Mouse (Mus musculus): Measurements from ENCODE around the gene Tnfrsf19. TPM values are rescaled to one million over a fixed set of nuclear protein-coding genes. Genes with fewer than 3 reads are reported as not detected.

Tnfrsf19 gene
- polyA plus RNA-seq, 1 experiment from 2014 or later: 16.7 TPM

DNA sequence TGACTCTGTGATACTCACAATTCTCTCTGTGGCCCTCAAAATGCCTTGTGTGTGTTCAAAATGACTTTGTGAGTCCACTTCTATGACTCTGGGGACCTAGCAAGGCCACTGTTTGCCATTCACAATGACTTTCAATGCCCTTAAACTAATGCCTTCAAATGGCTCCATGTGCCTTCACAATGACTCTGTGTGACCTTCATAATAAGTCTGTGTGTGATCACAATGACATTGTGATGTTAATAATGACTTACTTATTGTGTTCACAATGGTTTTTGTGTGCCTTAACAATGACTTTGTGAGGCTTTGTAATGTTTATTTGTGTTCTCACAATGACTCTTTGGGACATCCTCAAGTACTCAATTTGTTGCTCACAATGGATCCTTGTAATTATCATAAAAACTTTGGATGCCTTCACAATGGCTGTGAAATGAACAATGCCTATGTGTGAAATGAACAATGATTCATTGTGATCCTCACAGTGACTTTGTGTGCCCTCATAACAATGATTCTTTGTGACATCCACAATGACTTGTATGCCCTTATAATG is 88.6 kb downstream of the Tnfrsf19 start:
- Histone ChIP-seq H3K36me3 (no peaks in the 10 kb centered on the region), H3K4me1 (replicated peaks) (no peaks in the 10 kb centered on the region), H3K9ac (no peak overlapping the region), H3K9me3 (replicated peaks) (no peaks in the 10 kb centered on the region), H3K27ac (no peak overlapping the region), H3K27me3 (no peaks in the 10 kb centered on the region), H3K4me2 (no peak overlapping the region), H3K4me3 (no peak overlapping the region)
- ATAC-seq (replicated peaks; ENCODE audit: insufficient number of reproducible peaks, insufficient read depth, low FRiP score, low read depth): no peak

DNA sequence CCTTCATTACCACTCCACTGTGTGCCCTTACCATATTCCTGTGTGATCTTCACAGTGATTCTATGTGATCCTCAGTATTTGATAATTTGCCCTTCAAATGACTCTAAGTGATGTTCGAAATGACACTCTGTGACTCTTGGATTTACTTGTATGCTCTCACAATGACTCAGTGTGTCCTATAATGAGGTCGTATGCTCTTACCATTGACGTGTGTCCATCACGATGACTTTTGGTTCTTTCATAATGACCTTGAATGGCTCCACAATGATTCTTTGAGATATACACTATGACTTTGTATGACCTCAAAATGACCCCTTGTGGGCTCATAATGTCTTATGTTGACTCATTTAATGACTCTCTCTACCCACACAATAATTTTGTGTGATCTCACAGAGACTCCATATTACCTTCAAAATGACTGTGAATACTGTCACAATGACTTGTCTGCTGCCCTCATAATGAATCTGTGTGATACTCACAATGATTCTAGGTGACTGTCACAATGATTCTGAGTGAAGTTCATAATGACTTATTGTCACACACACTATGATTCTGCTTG is 108.7 kb downstream of the Tnfrsf19 start:
- H3K36me3 ChIP-seq: no peaks in the 10 kb centered on the region
- 92% methylated on average over 4 of the region's 4 CpGs for WGBS
- H3K27ac ChIP-seq: no peak overlapping the region
- no peaks in the 10 kb centered on the region for H3K27me3 ChIP-seq
- H3K4me2 ChIP-seq: no peak overlapping the region
- no peak overlapping the region for H3K9ac ChIP-seq
- no peaks in the 10 kb centered on the region for H3K4me1 ChIP-seq (replicated peaks)
- H3K4me3 ChIP-seq: no peak overlapping the region
- no peak for ATAC-seq (replicated peaks; ENCODE audit: insufficient number of reproducible peaks, insufficient read depth, low FRiP score, low read depth)
- H3K9me3 ChIP-seq (replicated peaks): no peaks in the 10 kb centered on the region

DNA sequence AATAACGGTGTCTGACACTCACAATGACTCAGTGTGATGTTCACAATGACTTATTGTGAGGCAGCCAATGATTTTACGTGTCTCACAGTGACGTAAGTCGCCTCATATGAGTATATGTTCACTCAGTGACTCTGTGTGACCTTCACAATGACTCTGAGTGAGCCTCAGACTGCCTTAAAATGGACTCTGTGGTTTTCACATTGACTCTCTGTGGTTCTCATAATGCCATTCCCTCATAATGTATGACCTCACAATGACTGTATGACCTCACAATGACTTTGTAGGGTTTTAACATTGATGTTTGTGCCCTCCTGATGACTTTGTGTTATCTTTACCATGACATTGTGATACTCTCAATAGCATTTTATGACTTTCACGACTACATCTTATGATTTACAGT is 110.6 kb downstream of the Tnfrsf19 start:
- H3K9me3 ChIP-seq (replicated peaks): no peaks in the 10 kb centered on the region
- 73% methylated on average over 5 of the region's 5 CpGs for WGBS
- no peak for ATAC-seq (replicated peaks; ENCODE audit: insufficient number of reproducible peaks, insufficient read depth, low FRiP score, low read depth)
- no peak overlapping the region for H3K9ac ChIP-seq
- no peaks in the 10 kb centered on the region for H3K36me3 ChIP-seq
- no peaks in the 10 kb centered on the region for H3K4me1 ChIP-seq (replicated peaks)
- H3K27me3 ChIP-seq: no peaks in the 10 kb centered on the region
- no peak overlapping the region for H3K4me3 ChIP-seq
- no peak overlapping the region for H3K4me2 ChIP-seq
- no peak overlapping the region for H3K27ac ChIP-seq

GRCm38 (mm10) chr14:60926011-60926410 is 120.3 kb downstream of the Tnfrsf19 start:
- no peak overlapping the region for H3K4me2 ChIP-seq
- no peaks in the 10 kb centered on the region for H3K36me3 ChIP-seq
- no peaks in the 10 kb centered on the region for H3K9me3 ChIP-seq (replicated peaks)
- no peaks in the 10 kb centered on the region for H3K4me1 ChIP-seq (replicated peaks)
- H3K27ac ChIP-seq: no peak overlapping the region
- 85% methylated on average over 1 of the region's 1 CpGs for whole genome bisulfite sequencing
- no peak for ATAC-seq (replicated peaks; ENCODE audit: insufficient number of reproducible peaks, insufficient read depth, low FRiP score, low read depth)
- no peaks in the 10 kb centered on the region for H3K27me3 ChIP-seq
- no peak overlapping the region for H3K4me3 ChIP-seq
- H3K9ac ChIP-seq: no peak overlapping the region

DNA sequence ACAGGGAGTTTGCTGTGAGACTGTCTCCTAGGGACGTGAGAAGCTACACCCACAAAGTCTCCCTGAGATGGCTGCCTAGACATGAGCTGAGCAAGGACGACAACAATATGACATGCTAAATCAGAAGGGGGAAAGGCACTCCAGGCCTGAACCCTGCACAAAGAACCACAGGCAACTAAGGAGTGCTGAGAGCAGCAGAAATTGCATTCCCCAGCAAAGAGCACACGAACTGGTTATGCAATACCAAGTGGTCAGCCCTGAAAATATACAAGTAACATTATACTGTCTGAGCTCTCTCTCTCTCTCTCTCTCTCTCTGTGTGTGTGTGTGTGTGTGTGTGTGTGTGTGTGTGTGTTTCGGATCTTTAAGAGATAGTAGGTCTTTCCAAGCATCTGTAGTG is 129.6 kb downstream of the Tnfrsf19 start:
- no peak overlapping the region for H3K27ac ChIP-seq
- H3K27me3 ChIP-seq: no peaks in the 10 kb centered on the region
- ATAC-seq (replicated peaks; ENCODE audit: insufficient number of reproducible peaks, insufficient read depth, low FRiP score, low read depth): no peak
- H3K4me2 ChIP-seq: no peak overlapping the region
- no peaks in the 10 kb centered on the region for H3K9me3 ChIP-seq (replicated peaks)
- H3K36me3 ChIP-seq: no peaks in the 10 kb centered on the region
- peaks cover 12% of the 10 kb centered on the region for H3K4me1 ChIP-seq (replicated peaks)
- H3K9ac ChIP-seq: no peak overlapping the region
- no peak overlapping the region for H3K4me3 ChIP-seq
- WGBS: 50% methylated on average over 4 of the region's 4 CpGs

Other genes with a start within 250 kb of the Tnfrsf19 start
- 3.5 and 4.0 TPM in 2 replicates for gene Sacs, start 92.0 kb upstream of the Tnfrsf19 start, polyA plus RNA-seq (2015; fragmentation: Nextera tagmentation; extraction: Ambion mirVana)
- gene Sgcg, start 212.0 kb upstream of the Tnfrsf19 start, polyA plus RNA-seq (2015; fragmentation: Nextera tagmentation; extraction: Ambion mirVana): 51.0 and 59.1 TPM in 2 replicates

Data from heart, embryonic 15.5 days (tissue).